Mouse (Mus musculus) CD4-positive, CD25-positive, alpha-beta regulatory T cell, adult 4 months (primary cell): ENCODE data around the gene Camta2. TPM values are rescaled to one million over a fixed set of nuclear protein-coding genes. Genes with fewer than 3 reads are reported as not detected.

Experiments
- ATAC-seq: one replicate; pipeline ENCODE4 v1.8.0; 2017
- polyA plus RNA-seq, 2 experiments: library from polyadenylated mRNA; unstranded; fragments of 100-300 nt; shearing (Covaris generic); gene quantifications; one replicate each; pipeline ENCODE4 v1.2.1; 2017

Camta2 gene
- polyA plus RNA-seq, 2 experiments from 2014 or later, result 12.2 to 15.8 TPM

GRCm38 (mm10) chr11:70663101-70663500 is 24.8 kb downstream of the Camta2 start:
- no peak for ATAC-seq

GRCm38 (mm10) chr11:70660571-70660970 is 27.3 kb downstream of the Camta2 start:
- no peak for ATAC-seq

GRCm38 (mm10) chr11:70658942-70659341 is 29.0 kb downstream of the Camta2 start:
- no peak for ATAC-seq

GRCm38 (mm10) chr11:70658521-70658920 is 29.4 kb downstream of the Camta2 start:
- no peak for ATAC-seq

- no peak for ATAC-seq
These were observed 29.9 kb downstream of the Camta2 start for GRCm38 (mm10) chr11:70657991-70658390.

- no peak for ATAC-seq
These were observed 30.3 kb downstream of the Camta2 start for GRCm38 (mm10) chr11:70657573-70657972.

- no peak for ATAC-seq
These were observed 30.9 kb downstream of the Camta2 start, which contains the start of gene Eno3 for GRCm38 (mm10) chr11:70656964-70657363. Eno3 (plus strand) TSS chr11:70657202.

GRCm38 (mm10) chr11:70656456-70656927 is 31.4 kb downstream of the Camta2 start:
- no peak for ATAC-seq

- ATAC-seq, result no peak
These were observed 32.1 kb downstream of the Camta2 start for GRCm38 (mm10) chr11:70655571-70656455.

- peak; percentile 32 for ATAC-seq
These were observed 32.9 kb downstream of the Camta2 start for GRCm38 (mm10) chr11:70654923-70655570.

GRCm38 (mm10) chr11:70654198-70654922 is 33.5 kb downstream of the Camta2 start, which contains the start of gene Pfn1:
Pfn1 (minus strand) TSS chr11:70654644.
- peak; percentile 36 for ATAC-seq

- ATAC-seq, result peak; percentile 17
These were observed 34.3 kb downstream of the Camta2 start for GRCm38 (mm10) chr11:70653345-70654197.

- ATAC-seq, result no peak
These were observed 35.0 kb downstream of the Camta2 start for GRCm38 (mm10) chr11:70652884-70653344.

GRCm38 (mm10) chr11:70652029-70652883 is 35.6 kb downstream of the Camta2 start:
- no peak for ATAC-seq

- no peak for ATAC-seq
These were observed 36.5 kb downstream of the Camta2 start for GRCm38 (mm10) chr11:70651391-70651790.

GRCm38 (mm10) chr11:70650322-70651175 is 37.4 kb downstream of the Camta2 start:
- peak; percentile 48 for ATAC-seq

- ATAC-seq, result no peak
These were observed 38.6 kb downstream of the Camta2 start for GRCm38 (mm10) chr11:70649185-70649734.

GRCm38 (mm10) chr11:70648512-70648911 is 39.4 kb downstream of the Camta2 start:
- ATAC-seq, result no peak

- no peak for ATAC-seq
These were observed 40.0 kb downstream of the Camta2 start for GRCm38 (mm10) chr11:70647716-70648420.
